Mouse (Mus musculus): ENCODE measurements around the gene Lrrc55.

DNA sequence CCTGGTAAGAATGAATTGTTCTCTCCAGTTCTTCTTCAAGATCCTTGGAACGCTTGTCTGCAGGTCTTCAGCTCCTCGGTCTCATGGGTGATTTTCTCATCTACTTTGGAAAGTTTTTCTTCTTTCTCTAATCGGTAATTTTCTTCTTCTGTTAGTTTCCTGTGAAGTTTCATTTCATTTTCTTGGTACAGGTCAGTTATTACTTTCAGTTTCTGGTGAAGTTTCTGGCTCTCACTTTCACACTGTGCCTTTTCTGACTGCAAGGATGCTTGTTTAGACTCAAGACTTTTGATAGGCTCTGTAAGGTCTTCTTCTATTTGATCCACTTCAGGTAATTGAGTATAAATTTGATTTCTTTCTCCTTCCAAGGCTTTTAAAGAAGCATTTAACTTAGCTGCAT lies 39.6 kb downstream of the Lrrc55 start:
- TF ChIP-seq CTCF (conservative IDR thresholded peaks at IDR 0.05; ENCODE audit: insufficient read depth, insufficient read length, low read depth, low read length) (no peak), POLR2A (IDR thresholded peaks at IDR 0.05; ENCODE audit: low read depth, low read length) (no peak)
